Mouse (Mus musculus) spleen, adult 2 months (tissue): ENCODE data around the gene Cdk15.

ENCODE experiments used
- CTCF ChIP-seq: fragments of 200-500 bp; IDR thresholded peaks from 2 replicates; pipeline ENCODE4 v1.5.1; 2011; ENCODE audit warnings: mild to moderate bottlenecking, inconsistent platforms; ENCODE audit not compliant: insufficient read depth, insufficient read length, insufficient replicate concordance; ENCODE audit errors: extremely low read depth
- POLR2A ChIP-seq: fragments of 200-500 bp; IDR thresholded peaks from 2 replicates; pipeline ENCODE4 v1.6.1; 2011; ENCODE audit warnings: low read depth, low read length, inconsistent platforms

GRCm38 (mm10) chr1:59253301-59253909, 3.3 kb upstream of the Cdk15 start:
- no peak for TF ChIP-seq POLR2A
- no peak for TF ChIP-seq CTCF
